Mouse (Mus musculus): ENCODE results near the gene Prkci.

DNA sequence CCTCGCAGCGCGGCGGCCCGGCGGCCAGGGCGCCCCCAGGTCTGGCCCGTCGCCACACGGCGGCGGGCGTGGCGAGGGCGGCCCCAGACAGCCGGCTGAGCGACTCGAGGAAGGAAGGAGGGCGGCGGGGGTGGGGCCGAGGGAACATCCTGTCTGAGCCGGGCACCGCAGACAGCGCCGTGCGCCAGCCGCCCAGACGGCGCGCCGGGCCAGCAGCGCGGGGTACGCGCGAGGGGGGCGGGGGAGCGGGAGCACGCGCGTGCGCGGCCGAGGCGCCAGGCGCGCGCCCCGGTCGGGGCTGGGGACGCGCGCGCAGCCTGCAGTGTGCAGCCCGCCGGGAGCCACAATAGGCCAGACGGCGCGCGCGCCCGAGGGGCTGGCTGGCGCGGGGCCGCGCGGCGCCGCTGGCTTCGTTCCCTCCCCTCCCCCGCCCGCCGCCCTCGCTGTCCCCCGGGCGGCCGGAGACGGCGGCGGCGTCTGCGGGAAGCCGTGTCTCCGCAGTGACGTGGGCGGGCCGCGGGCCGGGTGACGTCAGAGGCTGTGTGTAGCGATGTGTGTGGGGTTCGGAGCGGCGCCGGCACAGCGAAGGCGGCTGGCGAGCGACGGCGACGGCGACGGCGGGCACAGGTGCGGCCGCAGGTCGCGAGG is 99.1 kb downstream of the Prkci start, which contains the start of gene Skil:
- TF ChIP-seq CTCF (IDR thresholded peaks at IDR 0.05; ENCODE audit: low read depth) (no peak), EP300 (IDR thresholded peaks at IDR 0.05; ENCODE audit: low read depth) (no peak)
